ENCODE assay signal across 9 mouse cellular contexts in genomic region chr8:111881591-111881990, GRCm38 (mm10). TPM values are rescaled to one million over a fixed set of nuclear protein-coding genes. Genes with fewer than 3 reads are reported as not detected.
DNase-seq lines count a peak whose midpoint lies in the region; TF ChIP-seq lines count a peak whose summit lies in the region.
"Had no signal": no experiment of that assay in that cellular context is flagged by ENCODE, and none has a peak within 500 bp of the region (broad histone marks: within the 10 kb centered on the region; RNA-seq: fewer than 3 reads in every experiment).

No protein-coding gene starts in this region.

- dilution Hi-C loops in CH12.LX (cut with MboI; ENCODE audit: extremely low pct_ligation_motif_present, extremely low pct_unique_long_range_greater_than_20kb, low sequenced_read_pairs): no loop called here

- no peak overlapping the region for H3K9ac ChIP-seq in CH12.LX (ENCODE audit: insufficient read depth, low read depth)

- H3K4me2 ChIP-seq in CH12.LX (ENCODE audit: insufficient read depth, low read depth, poor library complexity, severe bottlenecking): no peak overlapping the region

- H3K9me3 ChIP-seq in CH12.LX (replicated peaks; ENCODE audit: low read length): no peaks in the 10 kb centered on the region

- in situ Hi-C loops in CH12.LX (cut with MboI; ENCODE audit: low pct_ligation_motif_present, low pct_unique_long_range_greater_than_20kb, low sequenced_read_pairs): no loop called here

- peak; percentile 66 for TF ChIP-seq RAD21 in CH12.LX (IDR thresholded peaks at IDR 0.05; ENCODE audit: low read depth, low read length)

- peaks cover 2% of the 10 kb centered on the region for H3K27me3 ChIP-seq in CH12.LX (replicated peaks)

- DNase-seq in layer of hippocampus, adult 11-12 months (ENCODE audit: low spot score): peak; percentile 38
- DNase-seq in layer of hippocampus, postnatal 36 days: no peak
- DNase-seq in CH12.LX (ENCODE audit: extremely low read depth): peak; percentile 46
- peak; percentile 22 to 39 for DNase-seq in adrenal gland, adult 18-20 months (ENCODE audit: low spot score in 2 of 2)
- peak; percentile 77 for DNase-seq in embryo, embryonic 10 days (ENCODE audit: low spot score)
- peak; percentile 51 for DNase-seq in kidney, postnatal 14 days
- peak; percentile 72 for DNase-seq in naive thymus-derived CD4-positive, alpha-beta T cell, adult 2 months (ENCODE audit: low read depth)
- DNase-seq in frontal cortex, postnatal 14 days (ENCODE audit: low spot score in 2 of 2): no peak

- no peak overlapping the region for H3K27ac ChIP-seq in CH12.LX (ENCODE audit: insufficient read depth, low read depth)

- peaks cover 5 to 6% of the 10 kb centered on the region in 2 experiments for H3K4me1 ChIP-seq in CH12.LX (ENCODE audit: control insufficient read depth in 1 of 2, insufficient read depth in 2 of 2)

- no peak overlapping the region for H3K4me3 ChIP-seq in CH12.LX (replicated peaks in 1 of 3; ENCODE audit: low read depth in 2 of 3, low read length in 2 of 3, poor library complexity in 1 of 3)

- TF ChIP-seq POLR2A in CH12.LX (IDR thresholded peaks at IDR 0.05; ENCODE audit: low read depth, low read length): no peak

- no peak for TF ChIP-seq EP300 in CH12.LX (IDR thresholded peaks at IDR 0.05; ENCODE audit: low read length)

- H3K79me2 ChIP-seq in CH12.LX (replicated peaks; ENCODE audit: control insufficient read depth, extremely low read depth, insufficient read depth, poor library complexity, severe bottlenecking): no peaks in the 10 kb centered on the region

- TF ChIP-seq CTCF in CH12.LX (conservative IDR thresholded peaks at IDR 0.05 in 1 of 2, IDR thresholded peaks at IDR 0.05 in 1 of 2; ENCODE audit: low read depth in 2 of 2, low read length in 2 of 2): peak; percentile 73 to 90; a peak in 3 of 4 replicates

- no peaks in the 10 kb centered on the region for H3K36me3 ChIP-seq in CH12.LX (replicated peaks in 1 of 2; ENCODE audit: control insufficient read depth in 1 of 2, insufficient read depth in 1 of 2, low read length in 1 of 2)

TF ChIP-seq in CH12.LX, 34 proteins besides CTCF, POLR2A, EP300 and RAD21:
- TF ChIP-seq TCF12 (IDR thresholded peaks at IDR 0.05; ENCODE audit: low read depth, low read length) (no peak), MAZ (IDR thresholded peaks at IDR 0.05; ENCODE audit: low read depth, low read length) (peak; percentile 92), SIN3A (IDR thresholded peaks at IDR 0.05; ENCODE audit: low read length) (no peak), MAX (IDR thresholded peaks at IDR 0.05; ENCODE audit: low read length) (no peak), MEF2A (IDR thresholded peaks at IDR 0.05; ENCODE audit: borderline replicate concordance, low read depth, low read length) (peak; percentile 40; the same call in 1 of the 2 replicates), NRF1 (IDR thresholded peaks at IDR 0.05; ENCODE audit: low read depth, low read length) (no peak), RCOR1 (conservative IDR thresholded peaks at IDR 0.05; ENCODE audit: low read depth, low read length) (no peak), KAT2A (IDR thresholded peaks at IDR 0.05; ENCODE audit: insufficient replicate concordance, low read length) (no peak), ZC3H11A (IDR thresholded peaks at IDR 0.05; ENCODE audit: low read depth, low read length) (no peak), POLR2AphosphoS2 (IDR thresholded peaks at IDR 0.05; ENCODE audit: low read depth, low read length) (no peak), CHD1 (IDR thresholded peaks at IDR 0.05; ENCODE audit: low read depth, low read length) (no peak), HCFC1 (IDR thresholded peaks at IDR 0.05; ENCODE audit: low read depth, low read length) (no peak), MXI1 (IDR thresholded peaks at IDR 0.05; ENCODE audit: low read depth, low read length) (no peak), SMC3 (IDR thresholded peaks at IDR 0.05; ENCODE audit: low read depth, low read length) (peak; percentile 81), TBP (conservative IDR thresholded peaks at IDR 0.05; ENCODE audit: low read depth, low read length) (no peak)

RNA-seq across cellular contexts. Expression of gene Tmem170, which starts 5.0 kb away (rescaled TPM):
- total RNA-seq in layer of hippocampus, postnatal 36 days (2021): 1 to 10 TPM; 5.0 to 5.1 TPM
- total RNA-seq in CH12.LX (2012; rRNA removed): 2.2 and 2.4 TPM in 2 replicates
- total RNA-seq in CH12.LX (2014; rRNA removed): 2.1 and 2.5 TPM in 2 replicates
- polyA plus RNA-seq in CH12.LX (2012; ENCODE audit: insufficient read length, low read depth): 1.2 and 1.6 TPM in 2 replicates
- total RNA-seq in adrenal gland, adult 18-20 months (2021): 1 to 10 TPM; 5.6 to 6.6 TPM

RNA-seq across cellular contexts. Expression of gene Cfdp1, which starts 27.5 kb away (rescaled TPM):
- 10 to 100 TPM; 73.3 to 81.2 TPM for total RNA-seq in layer of hippocampus, postnatal 36 days (2021)
- total RNA-seq in CH12.LX (2012; rRNA removed) (113 and 131 TPM in 2 replicates), CH12.LX (2014; rRNA removed) (169 and 199 TPM in 2 replicates)
- polyA plus RNA-seq in CH12.LX (2012; ENCODE audit: insufficient read length, low read depth): 210 and 286 TPM in 2 replicates
- 10 to 100 TPM; 68.2 to 77.9 TPM for total RNA-seq in adrenal gland, adult 18-20 months (2021)

RNA-seq across cellular contexts. Expression of gene Chst5, which starts 28.7 kb away (rescaled TPM):
- under 1 TPM; 0.73 to 0.87 TPM for total RNA-seq in layer of hippocampus, postnatal 36 days (2021)
- not detected in 2 replicates for total RNA-seq in CH12.LX (2012; rRNA removed)
- total RNA-seq in CH12.LX (2014; rRNA removed): not detected in 2 replicates
- not detected in 2 replicates for polyA plus RNA-seq in CH12.LX (2012; ENCODE audit: insufficient read length, low read depth)
- total RNA-seq in adrenal gland, adult 18-20 months (2021): not detected
- polyA plus RNA-seq: gonadal fat pad, adult 2 months had no signal

RNA-seq across cellular contexts. Expression of gene Tmem231, which starts 52.1 kb away (rescaled TPM):
- total RNA-seq in layer of hippocampus, postnatal 36 days (2021): 10 to 100 TPM; 12.1 to 14.3 TPM
- total RNA-seq in CH12.LX (2012; rRNA removed) (2.1 and 3.6 TPM in 2 replicates), CH12.LX (2014; rRNA removed) (3.1 and 3.5 TPM in 2 replicates)
- 3.7 and 4.3 TPM in 2 replicates for polyA plus RNA-seq in CH12.LX (2012; ENCODE audit: insufficient read length, low read depth)
- 1 to 10 TPM; 5.3 to 5.7 TPM for total RNA-seq in adrenal gland, adult 18-20 months (2021)

RNA-seq across cellular contexts. Expression of gene Gabarapl2, which starts 58.9 kb away (rescaled TPM):
- total RNA-seq in layer of hippocampus, postnatal 36 days (2021): 100 to 1,000 TPM; 219 to 235 TPM
- total RNA-seq in CH12.LX (2012; rRNA removed): 29.8 and 30.6 TPM in 2 replicates
- 49.4 and 61.0 TPM in 2 replicates for total RNA-seq in CH12.LX (2014; rRNA removed)
- 39.3 and 42.1 TPM in 2 replicates for polyA plus RNA-seq in CH12.LX (2012; ENCODE audit: insufficient read length, low read depth)
- total RNA-seq in adrenal gland, adult 18-20 months (2021): 100 to 1,000 TPM; 156 to 173 TPM

Comparison
In these comparisons a context has a peak if more than half of its experiments do, and no peak if none do; other contexts are left out.
1. DNase-seq: peak in layer of hippocampus, adult 11-12 months (single experiment), CH12.LX (single experiment), adrenal gland, adult 18-20 months (2 of 2), embryo, embryonic 10 days (single experiment), kidney, postnatal 14 days (single experiment) and naive thymus-derived CD4-positive, alpha-beta T cell, adult 2 months (single experiment); none in layer of hippocampus, postnatal 36 days (0 of 2) and frontal cortex, postnatal 14 days (0 of 2).